Mouse (Mus musculus) myocyte (in vitro differentiated cells): Measurements from ENCODE around the gene Vps26c.

ENCODE experiments used
- MYOD1 ChIP-seq, 3 experiments: IDR thresholded peaks; one replicate each; pipeline ENCODE4 v1.6.1; 2011; ENCODE audit warnings: control low read depth in 2 of 3, low read depth in 2 of 3, mild to moderate bottlenecking in 2 of 3, moderate library complexity in 1 of 3; ENCODE audit not compliant: insufficient read length in 2 of 3, control insufficient read depth in 1 of 3
- MYOG ChIP-seq, 3 experiments: IDR thresholded peaks; one replicate each; pipeline ENCODE4 v1.6.1; 2011; ENCODE audit warnings: control low read depth in 2 of 3, low read depth in 2 of 3, mild to moderate bottlenecking in 2 of 3; ENCODE audit not compliant: insufficient read length in 2 of 3, control insufficient read depth in 1 of 3, insufficient read depth in 1 of 3
- POLR2A ChIP-seq: IDR thresholded peaks from one replicate; pipeline ENCODE4 v1.6.1; 2011; ENCODE audit warnings: low read depth, mild to moderate bottlenecking, control low read depth, moderate library complexity; ENCODE audit not compliant: insufficient read length
- POLR2AphosphoS2 ChIP-seq: IDR thresholded peaks from one replicate; pipeline ENCODE4 v1.6.1; 2011; ENCODE audit warnings: low read depth, control low read depth; ENCODE audit not compliant: insufficient read length
- TCF12 ChIP-seq: IDR thresholded peaks from one replicate; pipeline ENCODE4 v1.6.1; 2011; ENCODE audit warnings: mild to moderate bottlenecking, control low read depth; ENCODE audit not compliant: poor library complexity, insufficient read depth, severe bottlenecking
- TCF3 ChIP-seq: IDR thresholded peaks from one replicate; pipeline ENCODE4 v1.6.1; 2011; ENCODE audit warnings: low read depth, control low read depth; ENCODE audit not compliant: insufficient read length
- USF1 ChIP-seq: IDR thresholded peaks from one replicate; pipeline ENCODE4 v1.6.1; 2011; ENCODE audit warnings: low read depth, mild to moderate bottlenecking, control low read depth, moderate library complexity

- TF ChIP-seq POLR2AphosphoS2 = no peak
- TF ChIP-seq TCF3 = no peak
- TF ChIP-seq POLR2A = no peak
- no peak for TF ChIP-seq USF1
- TF ChIP-seq MYOG (IDR thresholded peaks at IDR 0.05; ENCODE audit: control insufficient read depth in 1 of 3, insufficient read depth in 1 of 3, insufficient read length in 2 of 3, low read depth in 2 of 3) = no peak
- TF ChIP-seq MYOD1 (IDR thresholded peaks at IDR 0.05; ENCODE audit: control insufficient read depth in 1 of 3, insufficient read length in 2 of 3, low read depth in 2 of 3) = no peak
- no peak for TF ChIP-seq TCF12
These were observed 513 bp upstream of the Vps26c start for GRCm38 (mm10) chr16:94527152-94527534.
